Mouse (Mus musculus): Measurements from ENCODE around the gene Olfr212.

DNA sequence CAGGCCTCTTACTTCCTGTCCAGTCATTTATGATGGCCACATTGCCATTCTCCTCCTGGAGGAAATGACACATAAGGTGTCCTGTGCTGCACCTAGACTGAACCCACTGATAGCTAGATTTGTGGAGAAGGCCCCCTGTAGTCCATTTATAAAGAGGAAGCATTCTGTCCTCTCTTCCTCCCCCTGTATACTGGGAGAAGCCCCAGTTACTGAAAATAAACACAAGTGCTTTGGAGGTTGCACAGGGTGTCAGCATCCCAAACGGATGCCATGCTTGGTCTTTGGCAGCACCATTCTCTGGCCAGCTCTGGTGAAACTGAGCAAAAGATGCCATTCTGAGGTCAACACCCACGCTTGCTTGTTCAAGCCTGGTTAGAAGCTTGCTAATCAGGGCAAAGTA, 47.1 kb upstream of the Olfr212 start:
- TF ChIP-seq GATA1 (IDR thresholded peaks at IDR 0.05; ENCODE audit: low read length) (no peak), TAL1 (IDR thresholded peaks at IDR 0.05; ENCODE audit: low read length) (no peak)

Measured in erythroblast, embryonic 14.5 days (primary cell).